Mouse (Mus musculus) cerebellum, adult 2 months (tissue): Measurements from ENCODE around the gene Rab21.

Source experiments
- CTCF ChIP-seq: fragments of 200-500 bp; IDR thresholded peaks from 2 replicates; pipeline ENCODE4 v1.5.1; 2011; ENCODE audit warnings: low read depth, mild to moderate bottlenecking, control low read depth, low read length, moderate library complexity, borderline replicate concordance; ENCODE audit not compliant: insufficient read depth
- POLR2A ChIP-seq: fragments of 200-500 bp; IDR thresholded peaks from 2 replicates; pipeline ENCODE4 v1.6.1; 2011; ENCODE audit warnings: low read length, control low read depth, borderline replicate concordance; ENCODE audit not compliant: insufficient read depth

DNA sequence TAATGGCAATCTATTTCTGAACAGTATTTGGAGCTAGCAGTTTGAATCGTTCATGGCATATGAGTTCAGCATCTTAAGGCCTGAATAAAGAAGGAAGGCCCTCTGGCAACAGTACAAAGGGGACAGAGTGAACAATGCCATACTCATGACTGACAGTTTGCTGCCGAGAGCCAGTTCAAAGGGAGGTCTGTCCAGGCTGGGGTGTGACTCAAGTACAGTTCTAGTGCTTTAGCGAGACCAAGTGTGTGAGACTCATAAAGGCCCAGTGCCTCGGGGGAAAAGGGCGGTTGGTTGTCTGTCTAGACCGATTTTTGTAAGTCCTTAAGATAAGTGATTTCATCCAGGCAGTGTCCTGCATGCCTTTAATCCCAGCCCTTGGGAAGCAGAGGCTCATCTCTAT is 39.2 kb upstream of the Rab21 start:
- TF ChIP-seq POLR2A (no peak), CTCF (no peak)
